Mouse (Mus musculus) macrophage (primary cell): ENCODE data around the gene Senp3. TPM values are rescaled to one million over a fixed set of nuclear protein-coding genes. Genes with fewer than 3 reads are reported as not detected.
"Not testable (repeated sequence)": the region's sequence is repeated elsewhere in the genome, so short reads cannot be mapped to it uniquely, and the experiment has no call there.

Source experiments
- H3K27ac ChIP-seq: fragments of 350-480 bp; formaldehyde crosslinking; 2 replicates; pipeline ENCODE4 v1.9.0; 2021
- H3K36me3 ChIP-seq: fragments of 350-480 bp; formaldehyde crosslinking; 2 replicates; pipeline ENCODE4 v1.9.0; 2021; ENCODE audit errors: inconsistent target
- H3K4me3 ChIP-seq: fragments of 350-480 bp; formaldehyde crosslinking; 2 replicates; pipeline ENCODE4 v1.9.0; 2021; ENCODE audit errors: inconsistent target
- H3K79me2 ChIP-seq: fragments of 350-480 bp; formaldehyde crosslinking; 2 replicates; pipeline ENCODE4 v1.9.0; 2021; ENCODE audit errors: inconsistent target
- WGBS: methylation state at CpG from one replicate; pipeline ENCODE4 v1.1.7; 2026; ENCODE audit warnings: inconsistent platforms; ENCODE audit not compliant: missing documents; 5-methylcytosine and 5-hydroxymethylcytosine counted together
- polyA plus RNA-seq: library from polyadenylated mRNA; stranded (reverse); fragments of 250-400 nt; gene quantifications from 3 replicates; pipeline ENCODE4 v1.2.4, GENCODE M21; 2018; ENCODE audit warnings: inconsistent platforms
- total RNA-seq, 78 experiments: library from RNA; depleted of rRNA; stranded (reverse); fragments of 250-400 nt; gene quantifications; 1 replicate in 9 of 78; 2 replicates in 24 of 78; 3 replicates in 43 of 78; 4 replicates in 2 of 78; pipeline ENCODE4 v1.2.4; 2018; ENCODE audit warnings: inconsistent platforms in 56 of 78

The Senp3 gene
- total RNA-seq (2018; cell fraction: chromatin; rRNA removed) = 100 to 1,000 TPM; 150 to 595 (median 301) TPM
- 10 to 100 TPM; 51.5 to 80.4 (median 66.5) TPM for total RNA-seq (2018; cell fraction: cytosol; rRNA removed)
- 100 to 1,000 TPM in 24 of 26 experiments, 10 to 100 TPM in 2; 85.8 to 278 (median 154) TPM for total RNA-seq (2018; cell fraction: nucleus; rRNA removed)
- polyA plus RNA-seq = 57.8 to 99.6 TPM (median 77.5 TPM) in 3 replicates

GRCm38 (mm10) chr11:69681314-69682208, at the start of gene Senp3:
Gene Senp3, minus strand, starts transcription at chr11:69682084.
- Histone ChIP-seq H3K27ac (peak within 1 kb of the TSS; percentile 82), H3K79me2 (peaks cover 64% of the 10 kb centered on the region), H3K4me3 (peak within 1 kb of the TSS; percentile 88), H3K36me3 (peaks cover 16% of the 10 kb centered on the region)
- WGBS = under 1% methylated on average over 62 of the region's 80 CpGs

DNA sequence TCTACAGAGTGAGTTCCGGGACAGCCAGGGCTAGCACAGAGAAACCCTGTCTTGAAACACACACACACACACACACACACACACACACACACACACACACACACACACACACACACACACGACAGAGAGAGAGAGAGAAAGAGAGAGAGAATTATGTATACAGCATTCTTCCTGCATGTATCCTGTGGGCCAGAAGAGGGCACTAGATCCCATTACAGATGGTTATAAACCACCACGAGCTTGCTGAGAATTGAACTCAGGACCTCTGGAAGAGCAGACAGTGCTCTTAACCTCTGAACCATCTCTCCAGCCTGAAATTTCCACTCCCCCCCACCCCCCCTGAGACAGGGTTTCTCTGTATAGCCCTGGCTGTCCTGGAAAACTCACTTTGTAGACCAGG, 49.5 kb upstream of the Senp3 start:
- not testable (repeated sequence) for H3K79me2 ChIP-seq, H3K4me3 ChIP-seq, H3K27ac ChIP-seq
- WGBS = 78% methylated on average over 1 of the region's 3 CpGs
- H3K36me3 ChIP-seq = peaks cover 24% of the 10 kb centered on the region

DNA sequence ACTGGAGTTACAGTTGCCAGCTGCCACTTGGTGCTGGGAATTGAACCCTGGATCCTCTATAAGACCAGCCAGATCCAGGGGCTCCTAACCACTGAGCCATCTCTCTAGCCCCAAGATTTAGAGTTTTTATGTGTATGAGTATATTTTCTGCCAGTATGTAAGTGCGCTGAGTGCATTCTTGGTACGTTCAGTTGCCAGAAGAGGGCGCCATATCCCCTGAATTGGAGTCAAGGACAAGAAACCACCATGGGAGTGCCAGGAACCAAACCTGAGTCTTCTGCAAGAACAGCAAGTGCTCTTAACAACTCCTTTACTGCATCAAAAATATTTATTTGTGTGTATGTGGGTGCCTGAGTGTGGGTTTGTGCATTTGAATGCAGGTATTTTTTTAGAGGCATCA, 47.2 kb upstream of the Senp3 start:
- H3K36me3 ChIP-seq = peaks cover under 1% of the 10 kb centered on the region; the same call in 1 of the 2 replicates
- no peaks in the 10 kb centered on the region for H3K79me2 ChIP-seq
- no peak overlapping the region for H3K4me3 ChIP-seq
- WGBS = 70% methylated on average over 3 of the region's 3 CpGs
- no peak overlapping the region for H3K27ac ChIP-seq

- WGBS = 65% methylated on average over 5 of the region's 5 CpGs
- Histone ChIP-seq H3K79me2 (no peaks in the 10 kb centered on the region), H3K4me3 (no peak overlapping the region), H3K27ac (no peak overlapping the region), H3K36me3 (no peaks in the 10 kb centered on the region)
Measured at GRCm38 (mm10) chr11:69725951-69726350, 44.1 kb upstream of the Senp3 start.

DNA sequence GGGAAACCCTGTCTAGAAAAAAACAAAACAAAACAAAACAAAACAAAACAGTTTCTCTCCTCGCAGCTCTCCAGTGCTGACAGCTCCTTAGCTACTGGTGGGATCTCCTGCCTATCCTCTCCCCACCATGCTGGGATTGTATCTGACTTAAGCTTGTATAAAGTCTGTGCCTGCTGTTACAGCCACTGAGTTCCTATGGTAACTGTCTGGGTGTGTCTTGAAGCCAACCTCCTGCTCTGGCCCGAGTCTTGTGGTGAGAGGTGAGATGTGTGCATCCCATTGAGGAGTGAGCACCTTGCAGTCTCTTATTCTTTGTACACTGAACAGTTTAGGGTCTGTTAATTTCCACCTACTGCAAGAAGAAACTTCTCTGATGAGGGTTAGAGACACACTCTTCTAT, 41.2 kb upstream of the Senp3 start:
- 81% methylated on average over 2 of the region's 2 CpGs for WGBS
- Histone ChIP-seq H3K27ac (no peak overlapping the region), H3K4me3 (no peak overlapping the region), H3K36me3 (no peaks in the 10 kb centered on the region), H3K79me2 (no peaks in the 10 kb centered on the region)

- WGBS = 91% methylated on average over 6 of the region's 6 CpGs
Measured at GRCm38 (mm10) chr11:69720852-69721251, 39.0 kb upstream of the Senp3 start.

GRCm38 (mm10) chr11:69719423-69719822, 37.5 kb upstream of the Senp3 start:
- WGBS = 79% methylated on average over 6 of the region's 6 CpGs
- no peak overlapping the region for H3K27ac ChIP-seq
- H3K4me3 ChIP-seq = no peak overlapping the region
- H3K36me3 ChIP-seq = no peaks in the 10 kb centered on the region
- no peaks in the 10 kb centered on the region for H3K79me2 ChIP-seq

More at GRCm38 (mm10) chr11:69720852-69721251, 39.0 kb upstream of the Senp3 start:
- Histone ChIP-seq H3K36me3 (no peaks in the 10 kb centered on the region), H3K4me3 (no peak overlapping the region), H3K27ac (no peak overlapping the region), H3K79me2 (no peaks in the 10 kb centered on the region)

- Histone ChIP-seq H3K79me2 (no peaks in the 10 kb centered on the region), H3K27ac (no peak overlapping the region), H3K36me3 (no peaks in the 10 kb centered on the region), H3K4me3 (no peak overlapping the region)
- WGBS = 81% methylated on average over 15 of the region's 15 CpGs
Measured at GRCm38 (mm10) chr11:69718661-69719060, 36.8 kb upstream of the Senp3 start.

- Histone ChIP-seq H3K4me3 (no peak overlapping the region), H3K27ac (no peak overlapping the region), H3K79me2 (no peaks in the 10 kb centered on the region), H3K36me3 (no peaks in the 10 kb centered on the region)
- WGBS = 86% methylated on average over 4 of the region's 4 CpGs
Measured at GRCm38 (mm10) chr11:69716953-69717352, 35.1 kb upstream of the Senp3 start.

GRCm38 (mm10) chr11:69715929-69716328, 34.0 kb upstream of the Senp3 start:
- WGBS = 33% methylated on average over 5 of the region's 5 CpGs
- no peaks in the 10 kb centered on the region for H3K36me3 ChIP-seq
- H3K27ac ChIP-seq = no peak overlapping the region
- H3K4me3 ChIP-seq = no peak overlapping the region
- H3K79me2 ChIP-seq = no peaks in the 10 kb centered on the region

GRCm38 (mm10) chr11:69715482-69715881, 33.6 kb upstream of the Senp3 start:
- H3K4me3 ChIP-seq = no peak overlapping the region
- H3K27ac ChIP-seq = no peak overlapping the region

GRCm38 (mm10) chr11:69714636-69715329, 32.9 kb upstream of the Senp3 start:
- H3K36me3 ChIP-seq = no peaks in the 10 kb centered on the region
- H3K27ac ChIP-seq = no peak overlapping the region
- H3K79me2 ChIP-seq = no peaks in the 10 kb centered on the region
- H3K4me3 ChIP-seq = no peak overlapping the region
- WGBS = 95% methylated on average over 18 of the region's 18 CpGs

More at GRCm38 (mm10) chr11:69715482-69715881, 33.6 kb upstream of the Senp3 start:
- Histone ChIP-seq H3K36me3 (no peaks in the 10 kb centered on the region), H3K79me2 (no peaks in the 10 kb centered on the region)
- WGBS = 87% methylated on average over 9 of the region's 9 CpGs

- WGBS = 98% methylated on average over 8 of the region's 20 CpGs
- Histone ChIP-seq H3K36me3 (no peaks in the 10 kb centered on the region), H3K79me2 (no peaks in the 10 kb centered on the region), H3K27ac (no peak overlapping the region), H3K4me3 (no peak overlapping the region)
Measured at GRCm38 (mm10) chr11:69712954-69713672, 31.2 kb upstream of the Senp3 start.

DNA sequence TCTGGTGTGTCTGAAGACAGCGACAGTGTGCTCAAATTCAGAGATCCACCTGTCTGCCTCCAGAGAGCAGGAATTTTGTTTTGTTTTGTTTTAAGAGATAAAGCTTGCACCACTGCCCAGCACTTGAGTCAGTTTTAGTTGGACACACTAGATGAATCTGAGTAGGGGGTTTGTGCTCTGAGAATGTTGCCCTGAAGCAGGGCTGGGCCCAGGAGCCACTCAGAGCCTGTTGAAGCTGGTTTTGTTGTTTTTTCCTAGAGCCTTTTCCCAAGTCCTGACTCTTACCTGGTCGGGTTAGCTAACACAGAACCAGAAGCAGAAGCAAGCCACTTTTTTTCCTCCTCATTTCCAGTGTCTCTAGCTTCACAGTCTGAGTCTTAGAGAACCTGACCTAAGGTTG, 29.2 kb upstream of the Senp3 start:
- Histone ChIP-seq H3K79me2 (no peaks in the 10 kb centered on the region), H3K4me3 (no peak overlapping the region), H3K36me3 (no peaks in the 10 kb centered on the region), H3K27ac (no peak overlapping the region)
- 76% methylated on average over 2 of the region's 2 CpGs for WGBS
